In genomic region chr4:106847591-106848289, GRCm38 (mm10) we compare ENCODE assay signal across 8 mouse cellular contexts. TPM values are rescaled to one million over a fixed set of nuclear protein-coding genes. Genes with fewer than 3 reads are reported as not detected.
DNase-seq lines count a peak whose midpoint lies in the region; ATAC-seq and TF ChIP-seq lines count a peak whose summit lies in the region.

No protein-coding gene starts in this region.

- H3K4me3 ChIP-seq in embryonic facial prominence, embryonic 15.5 days (replicated peaks): peak overlapping the region; percentile 1; the same call in 1 of the 2 replicates
- H3K4me3 ChIP-seq in heart, postnatal 0 days (ENCODE audit: low read depth, low read length): peak overlapping the region; percentile 16
- H3K4me3 ChIP-seq in midbrain, embryonic 12.5 days: no peak overlapping the region

- H3K27ac ChIP-seq in embryonic facial prominence, embryonic 15.5 days (replicated peaks): peak overlapping the region; percentile 91
- peak overlapping the region; percentile 72 for H3K27ac ChIP-seq in heart, postnatal 0 days (ENCODE audit: low read depth)
- H3K27ac ChIP-seq in midbrain, embryonic 12.5 days (replicated peaks): 0 out of 2 replicates have a peak overlapping the region, but pooled peaks have one; percentile 39

- H3K4me2 ChIP-seq in embryonic facial prominence, embryonic 15.5 days (replicated peaks): peak overlapping the region; percentile 35
- H3K4me2 ChIP-seq in heart, postnatal 0 days (ENCODE audit: low read depth, low read length): peak overlapping the region; percentile 52
- H3K4me2 ChIP-seq in midbrain, embryonic 12.5 days (replicated peaks): no peak overlapping the region; the same call in 1 of the 2 replicates

- DNase-seq in cerebellum, postnatal 10 days: peak; percentile 68 to 72
- no peak for DNase-seq in cerebellum, adult 8-10 months
- DNase-seq in heart, postnatal 0 days (ENCODE audit: low spot score): peak; percentile 88
- DNase-seq in kidney, postnatal 36 days: peak; percentile 61 to 82
- DNase-seq in thymus, postnatal 10 days (ENCODE audit: low spot score in 2 of 2): no peak
- DNase-seq in frontal cortex, postnatal 14 days (ENCODE audit: low spot score in 2 of 2): no peak

- peak; percentile 93 for ATAC-seq in embryonic facial prominence, embryonic 15.5 days (ENCODE audit: insufficient number of reproducible peaks, low FRiP score, low TSS enrichment, low read depth)
- peak; percentile 84 for ATAC-seq in heart, postnatal 0 days (ENCODE audit: insufficient read depth, low read depth)
- ATAC-seq in midbrain, embryonic 12.5 days (ENCODE audit: low FRiP score, low read depth): peak; percentile 69

- no peak for TF ChIP-seq CTCF in heart, postnatal 0 days (IDR thresholded peaks at IDR 0.05; ENCODE audit: low read depth)

- no peaks in the 10 kb centered on the region for H3K36me3 ChIP-seq in embryonic facial prominence, embryonic 15.5 days
- no peaks in the 10 kb centered on the region for H3K36me3 ChIP-seq in heart, postnatal 0 days (replicated peaks; ENCODE audit: control insufficient read depth, insufficient read depth, low read length)
- no peaks in the 10 kb centered on the region for H3K36me3 ChIP-seq in midbrain, embryonic 12.5 days

- no peak overlapping the region for H3K9ac ChIP-seq in embryonic facial prominence, embryonic 15.5 days
- peak overlapping the region; percentile 32; the same call in 1 of the 2 replicates for H3K9ac ChIP-seq in heart, postnatal 0 days (replicated peaks; ENCODE audit: low read depth, low read length)
- peak overlapping the region; percentile 46; the same call in 1 of the 2 replicates for H3K9ac ChIP-seq in midbrain, embryonic 12.5 days (replicated peaks)

- H3K9me3 ChIP-seq in embryonic facial prominence, embryonic 15.5 days (replicated peaks): no peaks in the 10 kb centered on the region
- H3K9me3 ChIP-seq in heart, postnatal 0 days (replicated peaks; ENCODE audit: control insufficient read depth, low read length): no peaks in the 10 kb centered on the region
- H3K9me3 ChIP-seq in midbrain, embryonic 12.5 days: no peaks in the 10 kb centered on the region

- peaks cover 29% of the 10 kb centered on the region for H3K4me1 ChIP-seq in embryonic facial prominence, embryonic 15.5 days
- H3K4me1 ChIP-seq in heart, postnatal 0 days (ENCODE audit: control insufficient read depth, insufficient read depth): peaks cover 16% of the 10 kb centered on the region
- peaks cover 24% of the 10 kb centered on the region for H3K4me1 ChIP-seq in midbrain, embryonic 12.5 days

- H3K27me3 ChIP-seq in embryonic facial prominence, embryonic 15.5 days: no peaks in the 10 kb centered on the region
- H3K27me3 ChIP-seq in heart, postnatal 0 days (ENCODE audit: control insufficient read depth, insufficient read depth, low read length): no peaks in the 10 kb centered on the region
- H3K27me3 ChIP-seq in midbrain, embryonic 12.5 days: no peaks in the 10 kb centered on the region

- 6% methylated on average over 9 of the region's 9 CpGs for WGBS in embryonic facial prominence, embryonic 15.5 days
- WGBS in heart, postnatal 0 days: 23% methylated on average over 9 of the region's 9 CpGs
- WGBS in midbrain, embryonic 12.5 days: 18% methylated on average over 9 of the region's 9 CpGs

- TF ChIP-seq EP300 in heart, postnatal 0 days (IDR thresholded peaks at IDR 0.05; ENCODE audit: low read depth): no peak

RNA-seq across cellular contexts. Expression of gene Acot11, which starts 42.9 kb away (rescaled TPM):
- polyA plus RNA-seq in embryonic facial prominence, embryonic 15.5 days (2015; fragmentation: Nextera tagmentation; extraction: Ambion mirVana): 3.0 and 4.1 TPM in 2 replicates
- 18.8 and 34.6 TPM in 2 replicates for total RNA-seq in heart, postnatal 0 days (2014; rRNA removed; ENCODE audit: low replicate concordance)
- 5.8 and 6.2 TPM in 2 replicates for polyA plus RNA-seq in heart, postnatal 0 days (2015; fragmentation: Nextera tagmentation; extraction: Ambion mirVana)
- polyA plus RNA-seq in midbrain, embryonic 12.5 days (2016; fragmentation: Nextera tagmentation; extraction: Ambion mirVana): 1.5 and 1.6 TPM in 2 replicates

Comparison
In these comparisons a context has a peak if more than half of its experiments do, and no peak if none do; other contexts are left out.
1. DNase-seq: peak in cerebellum, postnatal 10 days (2 of 2), heart, postnatal 0 days (single experiment) and kidney, postnatal 36 days (2 of 2); none in cerebellum, adult 8-10 months (single experiment), thymus, postnatal 10 days (0 of 2) and frontal cortex, postnatal 14 days (0 of 2).
2. H3K27ac ChIP-seq: peak in every context shown above with its lines; median percentile 91 in embryonic facial prominence, embryonic 15.5 days; 72 in heart, postnatal 0 days; 39 in midbrain, embryonic 12.5 days.
3. Peak in every context shown above with its lines, with median percentiles within 50 percentile points of each other: ATAC-seq.